Mouse (Mus musculus): ENCODE measurements around the gene Vmn2r78.
"Not testable (repeated sequence)": the region's sequence is repeated elsewhere in the genome, so short reads cannot be mapped to it uniquely, and the experiment has no call there.

Vmn2r78 gene

DNA sequence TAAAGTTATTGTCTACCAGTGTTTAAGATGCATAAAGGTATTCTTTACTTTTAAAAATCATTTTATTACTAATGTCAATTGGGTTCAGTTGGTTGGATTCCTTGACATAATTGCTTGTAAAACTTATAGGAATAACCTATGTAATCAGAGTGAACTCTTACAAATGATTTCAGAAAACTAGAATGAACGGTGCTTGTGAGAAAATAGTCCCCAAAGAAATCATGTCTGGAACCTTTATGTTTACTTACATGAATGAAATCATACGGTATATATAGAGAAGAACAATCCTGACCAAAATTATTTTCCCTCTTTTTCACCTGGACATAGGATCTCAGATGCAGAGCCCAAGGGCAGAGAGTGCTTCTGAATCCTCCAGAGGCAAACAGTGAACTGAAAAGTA is at the start of gene Vmn2r78:
Gene Vmn2r78 (plus strand): TSS at position 301 of the 400 bp plus-strand sequence.
- not testable (repeated sequence) for DNase-seq (ENCODE audit: low read depth, low spot score)

DNA sequence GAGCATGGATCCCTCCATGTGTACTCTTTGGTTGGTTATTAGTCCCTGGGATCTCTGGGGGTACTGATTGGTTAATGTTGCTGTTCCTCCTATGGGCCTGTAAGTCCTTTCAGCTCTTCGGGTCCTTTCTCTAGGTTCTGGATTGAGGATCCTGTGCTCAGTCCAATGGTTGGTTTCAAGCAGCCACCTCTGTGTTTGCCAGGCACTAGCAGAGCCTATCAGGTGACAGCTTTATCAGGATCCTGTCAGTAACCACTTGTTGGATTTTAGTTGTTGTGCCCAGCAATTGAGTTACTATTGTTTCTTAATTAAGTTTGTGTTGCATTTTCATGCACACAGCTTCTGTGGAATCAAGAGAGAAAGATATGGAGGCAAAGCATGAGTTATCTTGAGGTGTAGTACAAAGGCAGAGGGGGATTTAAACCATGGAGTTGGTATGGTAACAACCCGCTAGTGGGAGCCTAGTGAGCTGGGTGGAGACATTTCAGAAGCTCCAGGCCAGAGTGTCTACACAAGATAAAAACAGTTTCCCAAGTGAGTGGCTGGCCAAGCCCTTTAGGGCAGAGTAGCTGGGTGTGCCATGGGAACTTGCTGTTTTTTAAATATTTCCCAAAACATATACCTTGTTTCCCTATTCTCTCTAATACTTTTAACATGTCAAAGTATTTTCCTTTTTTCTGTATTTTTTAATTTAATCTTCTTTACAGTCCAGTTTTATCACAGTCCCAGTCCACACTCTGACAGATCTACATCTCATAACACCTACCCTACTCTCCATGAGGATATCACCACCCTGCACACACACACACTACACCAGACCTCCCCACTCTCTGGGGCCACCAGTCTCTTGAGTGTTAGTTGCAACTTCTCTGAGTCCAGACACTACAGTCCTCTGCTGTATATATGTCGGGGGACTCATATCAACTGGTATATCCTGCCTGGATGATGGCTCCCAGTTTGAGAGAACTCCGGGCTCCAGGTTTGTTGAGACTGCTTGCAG is 25.1 kb upstream of the Vmn2r78 start:
- no peak for DNase-seq (ENCODE audit: low read depth, low spot score)

GRCm38 (mm10) chr7:86937288-86937687 is 22.4 kb downstream of the Vmn2r78 start:
- no peak for DNase-seq (ENCODE audit: low read depth, low spot score)

DNA sequence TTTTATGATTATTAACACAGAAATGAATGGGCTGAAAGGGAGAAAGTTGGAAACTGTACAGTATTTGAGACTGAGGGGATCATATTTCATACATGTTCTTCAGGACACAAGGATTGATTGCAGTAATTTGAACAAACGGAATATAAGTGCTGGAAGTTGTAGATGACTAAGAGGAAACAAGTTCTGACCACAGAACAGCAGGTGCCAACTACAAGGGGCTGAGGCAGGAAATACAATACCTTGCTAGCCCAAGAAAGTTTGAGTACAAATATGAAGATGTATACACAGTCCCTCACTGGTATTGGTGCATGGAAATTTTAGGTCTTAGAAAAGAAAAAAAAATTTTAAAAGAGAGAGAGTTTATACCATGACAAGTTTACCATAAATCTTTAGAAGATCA is 79.8 kb downstream of the Vmn2r78 start:
- no peak for DNase-seq (ENCODE audit: low read depth, low spot score)

GRCm38 (mm10) chr7:86995815-86996214 is 80.9 kb downstream of the Vmn2r78 start, which contains the start of gene Vmn2r79:
Gene Vmn2r79, plus strand, starts transcription at chr7:86996115.
- not testable (repeated sequence) for DNase-seq (ENCODE audit: low read depth, low spot score)

All from embryo, embryonic 11.5 days (tissue).